Mouse (Mus musculus) ZHBTc4 (cell line): Measurements from ENCODE around the gene Slc2a10.

Source experiments
- DNase-seq: peaks from one replicate; pipeline ENCODE4 v3.0.0-alpha.2; 2011; ENCODE audit warnings: low read depth, low spot score

Slc2a10 gene

DNA sequence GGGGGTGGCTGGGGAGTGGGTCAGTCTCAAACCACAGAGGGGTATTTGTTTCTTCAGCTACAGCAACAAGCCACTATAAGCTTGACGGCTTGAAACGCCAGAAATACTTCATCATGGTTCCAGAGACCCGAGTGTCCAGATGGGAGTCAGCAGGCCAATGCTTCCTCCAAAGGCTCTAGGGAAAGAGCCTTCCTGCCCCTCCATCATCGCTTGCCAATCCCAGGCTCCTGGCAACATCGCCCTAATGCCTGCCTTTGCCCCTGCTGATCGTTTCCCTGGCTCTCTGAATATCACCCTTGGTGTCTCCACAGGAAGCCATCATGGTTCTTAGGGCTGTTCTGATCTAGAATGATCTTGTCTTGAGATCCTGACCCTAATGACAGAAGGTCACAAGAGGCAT, 58.3 kb downstream of the Slc2a10 start:
- no peak for DNase-seq

DNA sequence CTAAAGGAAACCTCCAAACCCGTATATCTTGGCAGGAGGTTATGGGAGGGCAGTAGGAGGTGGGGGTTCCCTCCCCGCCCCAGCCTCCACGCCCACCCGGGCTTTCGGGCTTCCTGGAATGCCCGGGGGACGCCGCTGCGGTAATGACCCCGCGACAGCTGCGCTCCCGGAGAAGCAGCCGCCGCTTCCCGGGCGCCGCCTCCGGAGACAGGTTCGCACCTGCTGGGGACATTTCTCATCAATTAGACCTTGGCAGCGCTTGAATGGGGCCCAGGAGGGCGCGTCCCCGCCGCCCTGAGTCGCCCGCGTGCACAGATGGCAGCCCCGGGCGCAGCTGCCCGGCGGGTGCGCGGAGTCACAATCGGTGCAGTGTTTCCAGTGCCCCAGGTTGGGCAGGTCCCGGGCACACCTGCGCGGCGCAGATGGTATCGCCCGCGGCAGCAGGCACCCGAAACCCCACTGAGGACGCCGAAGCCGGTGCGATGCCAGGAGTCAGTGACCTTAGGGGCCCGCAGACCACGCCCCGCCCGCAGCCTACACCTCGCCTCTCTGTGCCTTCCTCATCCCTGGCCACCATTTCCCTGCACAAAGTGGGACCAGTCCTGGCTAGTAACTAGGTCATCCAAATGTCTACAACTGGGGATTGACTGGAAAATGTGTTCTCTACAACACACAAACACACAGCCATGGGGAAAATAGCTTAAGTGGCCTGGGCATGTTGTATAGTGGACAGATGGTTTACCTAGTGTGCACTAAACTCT, 59.9 kb downstream of the Slc2a10 start:
- peak; percentile 54 for DNase-seq

DNA sequence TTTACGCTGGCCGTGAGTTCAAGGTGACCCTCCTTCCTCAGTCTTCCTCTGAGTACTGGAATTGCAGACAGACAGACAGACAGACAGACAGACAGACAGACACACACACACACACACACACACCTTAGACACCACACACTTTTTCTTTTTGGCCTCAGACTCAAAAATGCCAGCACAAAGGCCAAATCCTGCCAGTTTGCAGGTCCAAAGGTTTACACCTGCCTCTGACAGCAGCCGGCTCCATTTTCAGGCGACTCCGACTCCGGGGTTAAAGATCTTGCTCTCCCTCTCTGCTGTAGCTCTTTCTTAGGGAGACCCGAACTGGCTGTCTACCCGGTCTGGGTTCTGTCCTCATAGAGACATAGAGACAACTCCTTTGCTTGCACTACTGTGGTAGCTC, 60.5 kb downstream of the Slc2a10 start:
- no peak for DNase-seq

DNA sequence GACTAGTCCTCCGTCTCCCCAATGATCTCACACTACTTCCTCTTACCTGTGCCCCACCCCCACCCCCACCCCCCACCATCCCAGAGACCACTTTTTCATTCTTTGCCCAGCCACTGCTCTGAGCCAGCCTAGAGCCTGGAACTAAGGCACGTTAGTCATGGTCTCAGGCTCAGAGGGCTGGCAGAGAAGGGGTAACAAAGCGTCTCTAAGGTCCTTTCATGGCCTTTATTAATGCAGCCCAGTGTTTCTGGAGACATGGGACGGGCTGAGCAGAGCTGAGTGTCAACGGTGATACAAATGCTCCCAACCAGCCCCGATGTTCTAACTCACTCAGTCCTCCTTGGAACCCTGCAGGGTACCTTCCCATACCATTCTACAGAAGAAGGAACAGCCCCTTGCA, 61.0 kb downstream of the Slc2a10 start:
- no peak for DNase-seq

- no peak for DNase-seq
Measured at GRCm38 (mm10) chr2:165566898-165567297, 63.3 kb downstream of the Slc2a10 start.

- DNase-seq = no peak
Measured at GRCm38 (mm10) chr2:165567820-165568219, 64.2 kb downstream of the Slc2a10 start.

- no peak for DNase-seq
Measured at GRCm38 (mm10) chr2:165568911-165569310, 65.3 kb downstream of the Slc2a10 start.
